Mouse (Mus musculus) lung, postnatal 0 days (tissue): ENCODE measurements around the gene Zdhhc13. TPM values are rescaled to one million over a fixed set of nuclear protein-coding genes. Genes with fewer than 3 reads are reported as not detected.

Experiments used
- ATAC-seq: fragments of 200-750 bp; cut with Nextera tagmentation; 2 replicates; pipeline ENCODE4 v1.8.0; 2017; ENCODE audit warnings: moderate library complexity
- DNase-seq: peaks from one replicate; pipeline ENCODE4 v3.0.0-alpha.2; 2016; ENCODE audit warnings: low spot score
- H3K27ac ChIP-seq: fragments of 300-500 bp; sonication (generic); 2 replicates; pipeline ENCODE4 v1.5.1; 2014; ENCODE audit warnings: antibody characterized with exemption, mild to moderate bottlenecking, low read length, mixed read lengths
- H3K27me3 ChIP-seq: fragments of 300-500 bp; sonication (generic); replicated peaks from 2 replicates; pipeline ENCODE4 v1.6.1; 2014; ENCODE audit warnings: low read length, mixed read lengths; ENCODE audit not compliant: insufficient read depth
- H3K36me3 ChIP-seq: fragments of 300-500 bp; sonication (generic); 2 replicates; pipeline ENCODE4 v1.6.1; 2014; ENCODE audit warnings: low read length, mixed read lengths; ENCODE audit not compliant: insufficient read depth
- H3K4me1 ChIP-seq: fragments of 300-500 bp; sonication (generic); 2 replicates; pipeline ENCODE4 v1.6.1; 2014; ENCODE audit warnings: antibody characterized with exemption, low read depth, low read length, mixed read lengths; ENCODE audit not compliant: insufficient read depth
- H3K4me2 ChIP-seq: fragments of 300-500 bp; sonication (generic); replicated peaks from 2 replicates; pipeline ENCODE4 v1.6.1; 2014; ENCODE audit warnings: low read depth, mild to moderate bottlenecking, low read length, moderate library complexity, mixed read lengths
- H3K4me3 ChIP-seq: fragments of 300-500 bp; sonication (generic); 2 replicates; pipeline ENCODE4 v1.5.1; 2014; ENCODE audit warnings: low read depth, low read length
- H3K9ac ChIP-seq: fragments of 300-500 bp; sonication (generic); replicated peaks from 2 replicates; pipeline ENCODE4 v1.6.1; 2014; ENCODE audit warnings: low read depth, mild to moderate bottlenecking
- H3K9me3 ChIP-seq: fragments of 300-500 bp; sonication (generic); 2 replicates; pipeline ENCODE4 v1.6.1; 2016; ENCODE audit warnings: low read length, mixed read lengths
- CTCF ChIP-seq: IDR thresholded peaks from 2 replicates; pipeline ENCODE4 v1.5.1; 2016; ENCODE audit warnings: antibody characterized with exemption, mild to moderate bottlenecking
- EP300 ChIP-seq: IDR thresholded peaks from 2 replicates; pipeline ENCODE4 v1.6.1; 2016; ENCODE audit warnings: antibody characterized with exemption, mild to moderate bottlenecking, control low read depth
- WGBS: fragments of 180-500 bp; shearing (Covaris S2); extraction: QIAGEN DNeasy Blood & Tissue Kit; methylation state at CpG from one replicate; pipeline ENCODE4 v1.1.7; 2014; 5-methylcytosine and 5-hydroxymethylcytosine counted together
- polyA plus RNA-seq: library from polyadenylated mRNA; unstranded; fragments of >200 nt; fragmentation: Nextera tagmentation; extraction: Ambion mirVana; gene quantifications from 2 replicates; pipeline ENCODE4 v1.2.1, GENCODE M21; 2015

Zdhhc13 gene
- polyA plus RNA-seq, result 15.5 and 15.7 TPM in 2 replicates

GRCm38 (mm10) chr7:48788851-48789572, at the start of gene Zdhhc13:
TSS of gene Zdhhc13 (plus strand) at chr7:48789003.
- H3K4me3 ChIP-seq, result peak within 1 kb of the TSS; percentile 61
- H3K4me2 ChIP-seq, result peak within 1 kb of the TSS; percentile 84
- whole genome bisulfite sequencing, result under 1% methylated on average over 42 of the region's 57 CpGs
- no peaks in the 10 kb centered on the region for H3K9me3 ChIP-seq
- no peaks in the 10 kb centered on the region for H3K27me3 ChIP-seq
- peak within 1 kb of the TSS; percentile 68 for H3K27ac ChIP-seq
- ATAC-seq, result peak; percentile 100
- no peak for TF ChIP-seq CTCF
- no peak for TF ChIP-seq EP300
- peak; percentile 97 for DNase-seq
- H3K36me3 ChIP-seq, result no peaks in the 10 kb centered on the region
- peaks cover 5% of the 10 kb centered on the region; the same call in 1 of the 2 replicates for H3K4me1 ChIP-seq
- peak within 1 kb of the TSS; percentile 48 for H3K9ac ChIP-seq

GRCm38 (mm10) chr7:48749298-48750163, 39.3 kb upstream of the Zdhhc13 start:
- TF ChIP-seq CTCF, result peak; percentile 84
- no peak for TF ChIP-seq EP300
- H3K9ac ChIP-seq, result no peak overlapping the region
- H3K27ac ChIP-seq, result no peak overlapping the region
- peak; percentile 86 for ATAC-seq
- peak overlapping the region; percentile 75 for H3K4me2 ChIP-seq
- H3K4me1 ChIP-seq, result peaks cover 4% of the 10 kb centered on the region; the same call in 1 of the 2 replicates
- no peaks in the 10 kb centered on the region for H3K9me3 ChIP-seq
- no peaks in the 10 kb centered on the region for H3K36me3 ChIP-seq
- H3K27me3 ChIP-seq, result no peaks in the 10 kb centered on the region
- peak; percentile 91 for DNase-seq
- WGBS, result 1% methylated on average over 24 of the region's 24 CpGs
- peak overlapping the region; percentile 36 for H3K4me3 ChIP-seq

- Histone ChIP-seq H3K4me3 (no peak overlapping the region), H3K9me3 (no peaks in the 10 kb centered on the region), H3K36me3 (no peaks in the 10 kb centered on the region), H3K27me3 (no peaks in the 10 kb centered on the region), H3K9ac (no peak overlapping the region), H3K27ac (no peak overlapping the region), H3K4me1 (peaks cover 4% of the 10 kb centered on the region; the same call in 1 of the 2 replicates), H3K4me2 (peak overlapping the region; percentile 75; the same call in 1 of the 2 replicates)
- DNase-seq, result peak; percentile 26
- ATAC-seq, result no peak
- TF ChIP-seq EP300 (no peak), CTCF (no peak)
- 64% methylated on average over 8 of the region's 8 CpGs for WGBS
These were observed 38.5 kb upstream of the Zdhhc13 start for GRCm38 (mm10) chr7:48750164-48750809.

- no peak for DNase-seq
- H3K36me3 ChIP-seq, result no peaks in the 10 kb centered on the region
- TF ChIP-seq EP300 (no peak), CTCF (no peak)
- H3K4me1 ChIP-seq, result peaks cover 4% of the 10 kb centered on the region; the same call in 1 of the 2 replicates
- no peak overlapping the region for H3K4me2 ChIP-seq
- H3K27me3 ChIP-seq, result no peaks in the 10 kb centered on the region
- H3K27ac ChIP-seq, result no peak overlapping the region
- 84% methylated on average over 5 of the region's 5 CpGs for WGBS
- no peak for ATAC-seq
- no peak overlapping the region for H3K9ac ChIP-seq
- H3K9me3 ChIP-seq, result no peaks in the 10 kb centered on the region
- no peak overlapping the region for H3K4me3 ChIP-seq
These were observed 37.6 kb upstream of the Zdhhc13 start for GRCm38 (mm10) chr7:48751222-48751621.

GRCm38 (mm10) chr7:48754415-48754974, 34.3 kb upstream of the Zdhhc13 start:
- Histone ChIP-seq H3K36me3 (no peaks in the 10 kb centered on the region), H3K9me3 (no peaks in the 10 kb centered on the region), H3K4me2 (no peak overlapping the region), H3K27me3 (no peaks in the 10 kb centered on the region), H3K4me1 (peaks cover 3% of the 10 kb centered on the region; the same call in 1 of the 2 replicates), H3K4me3 (no peak overlapping the region), H3K27ac (no peak overlapping the region), H3K9ac (no peak overlapping the region)
- ATAC-seq (no peak), DNase-seq (no peak)
- 69% methylated on average over 3 of the region's 3 CpGs for WGBS
- TF ChIP-seq CTCF, result no peak
- TF ChIP-seq EP300, result no peak
